Mouse (Mus musculus): ENCODE results near the gene Depdc5. TPM values are rescaled to one million over a fixed set of nuclear protein-coding genes. Genes with fewer than 3 reads are reported as not detected.

Depdc5 gene
- polyA plus RNA-seq, 1 experiment from 2014 or later: 29.5 TPM

- 3% methylated on average over 14 of the region's 15 CpGs for WGBS
- peak; percentile 73 for ATAC-seq (ENCODE audit: insufficient read depth)
- TF ChIP-seq CTCF (IDR thresholded peaks at IDR 0.05; ENCODE audit: low read depth): no peak
Observed at GRCm38 (mm10) chr5:33018189-33018560, 154.7 kb downstream of the Depdc5 start.

DNA sequence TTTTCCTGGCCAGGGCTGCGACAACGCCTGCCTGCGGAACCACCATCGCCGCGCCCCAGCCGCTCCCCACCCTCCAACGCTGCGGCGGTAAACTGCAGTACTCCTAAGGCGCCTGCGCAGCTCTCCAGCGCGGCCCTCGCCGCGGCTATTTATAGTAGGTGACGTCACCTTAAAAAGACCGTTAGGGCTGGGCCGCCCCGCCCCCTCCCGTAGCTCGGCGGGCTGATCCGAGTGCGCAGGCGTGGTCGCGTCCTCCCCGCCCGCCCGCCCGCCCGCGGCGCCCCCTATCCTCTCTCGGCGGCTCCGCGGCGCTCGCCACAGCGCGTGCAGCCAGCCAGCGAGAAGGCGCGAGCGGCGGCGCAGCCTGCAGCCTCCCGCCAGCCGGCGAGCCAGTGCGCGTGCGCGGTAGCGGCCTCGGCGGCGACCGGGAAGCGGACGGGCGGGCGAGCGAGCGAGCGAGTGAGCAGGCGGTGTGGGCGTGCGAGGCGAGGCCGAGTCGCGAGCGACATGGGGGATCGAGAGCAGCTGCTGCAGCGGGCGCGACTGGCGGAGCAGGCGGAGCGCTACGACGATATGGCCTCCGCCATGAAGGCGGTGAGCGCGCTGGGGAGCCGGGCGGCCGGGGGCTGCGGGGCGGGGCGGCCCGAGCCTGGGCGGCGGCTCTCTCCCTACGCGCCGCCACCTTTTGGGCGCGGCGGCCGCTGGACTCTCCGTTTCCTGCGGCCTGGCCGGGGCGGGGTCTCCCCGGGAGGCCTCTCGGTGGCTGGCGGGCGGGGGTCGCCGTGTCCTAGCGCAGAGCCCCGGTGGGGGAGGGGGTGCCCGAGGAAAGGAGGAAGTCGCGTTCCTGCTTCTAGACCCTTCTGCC, 155.3 kb downstream of the Depdc5 start, which contains the start of gene Ywhah:
TSS of gene Ywhah (plus strand) at position 256 of the 865 bp plus-strand sequence.
- Histone ChIP-seq H3K36me3 (ENCODE audit: insufficient read depth) (peaks cover 21% of the 10 kb centered on the region; the same call in 1 of the 2 replicates), H3K27ac (ENCODE audit: low read depth) (peak within 1 kb of the TSS; percentile 99), H3K27me3 (ENCODE audit: insufficient read depth, low read length) (no peaks in the 10 kb centered on the region), H3K4me3 (ENCODE audit: low read depth, low read length) (peak within 1 kb of the TSS; percentile 70), H3K9ac (peak within 1 kb of the TSS; percentile 85), H3K9me3 (ENCODE audit: low read depth, low read length) (no peaks in the 10 kb centered on the region), H3K4me1 (ENCODE audit: insufficient read depth) (peaks cover 4% of the 10 kb centered on the region; the same call in 1 of the 2 replicates), H3K4me2 (peak within 1 kb of the TSS; percentile 82)
- under 1% methylated on average over 118 of the region's 121 CpGs for WGBS
- peak; percentile 97 for ATAC-seq (ENCODE audit: insufficient read depth)
- peak; percentile 61 for TF ChIP-seq CTCF (IDR thresholded peaks at IDR 0.05; ENCODE audit: low read depth)
- DNase-seq: peak; percentile 99

More at GRCm38 (mm10) chr5:33018189-33018560, 154.7 kb downstream of the Depdc5 start:
- no peaks in the 10 kb centered on the region for H3K27me3 ChIP-seq (ENCODE audit: insufficient read depth, low read length)
- no peaks in the 10 kb centered on the region for H3K9me3 ChIP-seq (ENCODE audit: low read depth, low read length)
- DNase-seq: no peak
- H3K4me1 ChIP-seq (ENCODE audit: insufficient read depth): peaks cover 4% of the 10 kb centered on the region; the same call in 1 of the 2 replicates
- peak overlapping the region; percentile 75 for H3K4me2 ChIP-seq
- H3K9ac ChIP-seq: peak overlapping the region; percentile 70
- peak overlapping the region; percentile 70 for H3K4me3 ChIP-seq (ENCODE audit: low read depth, low read length)
- peaks cover 16% of the 10 kb centered on the region; the same call in 1 of the 2 replicates for H3K36me3 ChIP-seq (ENCODE audit: insufficient read depth)
- peak overlapping the region; percentile 99 for H3K27ac ChIP-seq (ENCODE audit: low read depth)

GRCm38 (mm10) chr5:33019426-33019821, 155.9 kb downstream of the Depdc5 start:
- H3K36me3 ChIP-seq (ENCODE audit: insufficient read depth): peaks cover 27% of the 10 kb centered on the region
- peak overlapping the region; percentile 99 for H3K27ac ChIP-seq (ENCODE audit: low read depth)
- peaks cover 4% of the 10 kb centered on the region; the same call in 1 of the 2 replicates for H3K4me1 ChIP-seq (ENCODE audit: insufficient read depth)
- DNase-seq: peak; percentile 41
- peak overlapping the region; percentile 82 for H3K4me2 ChIP-seq
- WGBS: 0% methylated on average over 12 of the region's 12 CpGs
- peak overlapping the region; percentile 70 for H3K4me3 ChIP-seq (ENCODE audit: low read depth, low read length)
- H3K9ac ChIP-seq: peak overlapping the region; percentile 85
- TF ChIP-seq CTCF (IDR thresholded peaks at IDR 0.05; ENCODE audit: low read depth): no peak
- no peak for ATAC-seq (ENCODE audit: insufficient read depth)
- no peaks in the 10 kb centered on the region for H3K9me3 ChIP-seq (ENCODE audit: low read depth, low read length)
- H3K27me3 ChIP-seq (ENCODE audit: insufficient read depth, low read length): no peaks in the 10 kb centered on the region

GRCm38 (mm10) chr5:33021622-33022021, 158.1 kb downstream of the Depdc5 start:
- peaks cover 47% of the 10 kb centered on the region for H3K36me3 ChIP-seq (ENCODE audit: insufficient read depth)
- peak; percentile 35; the same call in 1 of the 2 replicates for TF ChIP-seq CTCF (IDR thresholded peaks at IDR 0.05; ENCODE audit: low read depth)
- no peak overlapping the region for H3K4me2 ChIP-seq
- H3K4me3 ChIP-seq (ENCODE audit: low read depth, low read length): no peak overlapping the region
- DNase-seq: no peak
- WGBS: 84% methylated on average over 2 of the region's 2 CpGs
- H3K27ac ChIP-seq (ENCODE audit: low read depth): no peak overlapping the region
- peaks cover 4% of the 10 kb centered on the region; the same call in 1 of the 2 replicates for H3K4me1 ChIP-seq (ENCODE audit: insufficient read depth)
- no peak overlapping the region for H3K9ac ChIP-seq
- ATAC-seq (ENCODE audit: insufficient read depth): no peak
- no peaks in the 10 kb centered on the region for H3K27me3 ChIP-seq (ENCODE audit: insufficient read depth, low read length)
- H3K9me3 ChIP-seq (ENCODE audit: low read depth, low read length): no peaks in the 10 kb centered on the region

GRCm38 (mm10) chr5:33023337-33023736, 159.8 kb downstream of the Depdc5 start:
- Histone ChIP-seq H3K27ac (ENCODE audit: low read depth) (no peak overlapping the region), H3K36me3 (ENCODE audit: insufficient read depth) (peaks cover 54% of the 10 kb centered on the region), H3K27me3 (ENCODE audit: insufficient read depth, low read length) (no peaks in the 10 kb centered on the region), H3K4me2 (no peak overlapping the region), H3K9ac (no peak overlapping the region), H3K4me3 (ENCODE audit: low read depth, low read length) (no peak overlapping the region), H3K9me3 (ENCODE audit: low read depth, low read length) (no peaks in the 10 kb centered on the region), H3K4me1 (ENCODE audit: insufficient read depth) (peaks cover 4% of the 10 kb centered on the region; the same call in 1 of the 2 replicates)
- TF ChIP-seq CTCF (IDR thresholded peaks at IDR 0.05; ENCODE audit: low read depth): no peak
- no peak for DNase-seq
- no peak for ATAC-seq (ENCODE audit: insufficient read depth)
- 88% methylated on average over 4 of the region's 4 CpGs for whole genome bisulfite sequencing

DNA sequence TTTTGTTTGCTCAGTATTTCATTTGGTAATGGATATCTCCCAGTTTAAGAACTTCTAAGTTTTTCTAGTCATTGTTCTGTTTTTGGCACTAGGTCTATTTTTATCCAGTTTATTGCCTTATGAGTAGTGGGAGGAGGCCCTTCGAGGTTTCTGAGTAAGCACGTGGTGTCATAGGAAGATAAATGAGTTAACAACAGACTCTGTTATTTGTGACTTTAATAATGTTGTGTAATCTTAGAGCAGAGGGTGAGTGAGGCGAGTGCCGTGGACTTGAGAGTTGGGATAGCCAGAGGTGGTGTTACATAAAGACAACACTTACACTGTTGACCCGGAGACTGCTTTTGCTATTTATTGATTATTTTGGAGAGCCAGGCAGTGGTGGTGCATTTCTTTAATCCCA, 161.0 kb downstream of the Depdc5 start:
- 51% methylated on average over 5 of the region's 5 CpGs for WGBS
- TF ChIP-seq CTCF (IDR thresholded peaks at IDR 0.05; ENCODE audit: low read depth): no peak
- no peak overlapping the region for H3K27ac ChIP-seq (ENCODE audit: low read depth)
- no peaks in the 10 kb centered on the region for H3K27me3 ChIP-seq (ENCODE audit: insufficient read depth, low read length)
- H3K9ac ChIP-seq: no peak overlapping the region
- H3K36me3 ChIP-seq (ENCODE audit: insufficient read depth): peaks cover 57% of the 10 kb centered on the region
- no peak overlapping the region for H3K4me2 ChIP-seq
- no peak overlapping the region for H3K4me3 ChIP-seq (ENCODE audit: low read depth, low read length)
- no peaks in the 10 kb centered on the region for H3K9me3 ChIP-seq (ENCODE audit: low read depth, low read length)
- ATAC-seq (ENCODE audit: insufficient read depth) (no peak), DNase-seq (no peak)
- H3K4me1 ChIP-seq (ENCODE audit: insufficient read depth): peaks cover 4% of the 10 kb centered on the region; the same call in 1 of the 2 replicates

DNA sequence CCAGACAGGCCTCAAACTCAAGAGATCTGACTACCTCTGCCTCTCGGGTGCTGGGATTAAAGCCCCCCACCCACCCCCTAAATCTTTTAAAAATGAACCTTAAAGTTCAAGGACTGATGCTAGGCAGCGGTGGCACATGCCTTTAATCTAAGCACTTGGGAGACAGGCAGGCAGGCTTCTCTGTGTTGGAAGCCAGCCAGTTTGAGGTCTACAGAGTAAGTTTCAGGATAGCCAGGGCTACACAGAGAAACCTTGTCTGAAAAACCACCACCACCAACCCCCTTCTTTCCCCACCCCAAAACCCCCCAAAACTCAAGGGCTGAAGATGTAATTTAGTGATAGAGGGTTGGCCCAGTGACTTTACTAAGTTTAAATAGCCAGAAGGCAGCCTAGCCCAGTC, 165.2 kb downstream of the Depdc5 start:
- Histone ChIP-seq H3K4me3 (ENCODE audit: low read depth, low read length) (no peak overlapping the region), H3K27me3 (ENCODE audit: insufficient read depth, low read length) (no peaks in the 10 kb centered on the region), H3K4me2 (no peak overlapping the region), H3K4me1 (ENCODE audit: insufficient read depth) (no peaks in the 10 kb centered on the region), H3K9ac (no peak overlapping the region), H3K36me3 (ENCODE audit: insufficient read depth) (peaks cover 37% of the 10 kb centered on the region), H3K9me3 (ENCODE audit: low read depth, low read length) (no peaks in the 10 kb centered on the region), H3K27ac (ENCODE audit: low read depth) (no peak overlapping the region)
- DNase-seq: no peak
- TF ChIP-seq CTCF (IDR thresholded peaks at IDR 0.05; ENCODE audit: low read depth): no peak
- WGBS: 69% methylated on average over 2 of the region's 2 CpGs
- no peak for ATAC-seq (ENCODE audit: insufficient read depth)

Data from lung, embryonic 14.5 days (tissue).